Mouse (Mus musculus) forebrain, embryonic 11.5 days (tissue): ENCODE measurements at regions not wholly inside any gene's neighbourhood (a gene's known extent, or its start where the extent isn't known, plus 50 kb on each side); places are given as distances from the start of the nearest gene placed in this dataset.
"Not testable (repeated sequence)": the region's sequence is repeated elsewhere in the genome, so short reads cannot be mapped to it uniquely, and the experiment has no call there.

Source experiments
- ATAC-seq: fragments of 200-750 bp; cut with Nextera tagmentation; replicated peaks from 2 replicates; pipeline ENCODE4 v1.8.0; 2017; ENCODE audit warnings: moderate TSS enrichment; ENCODE audit not compliant: low FRiP score
- DNase-seq: peaks from one replicate; pipeline ENCODE4 v3.0.0-alpha.2; 2017; ENCODE audit warnings: low spot score
- H3K27ac ChIP-seq: fragments of 300-500 bp; sonication (generic); 2 replicates; pipeline ENCODE4 v1.5.1; 2014; ENCODE audit warnings: low read depth, low read length
- H3K27me3 ChIP-seq: fragments of 300-500 bp; sonication (generic); 2 replicates; pipeline ENCODE4 v1.6.1; 2014; ENCODE audit warnings: mild to moderate bottlenecking, low read length, mixed read lengths; ENCODE audit not compliant: control insufficient read depth, insufficient read depth
- H3K36me3 ChIP-seq: fragments of 300-500 bp; sonication (generic); 2 replicates; pipeline ENCODE4 v1.6.1; 2014; ENCODE audit warnings: mild to moderate bottlenecking, low read length, moderate library complexity, mixed read lengths; ENCODE audit not compliant: control insufficient read depth, insufficient read depth
- H3K4me1 ChIP-seq: fragments of 300-500 bp; sonication (generic); replicated peaks from 2 replicates; pipeline ENCODE4 v1.6.1; 2014; ENCODE audit warnings: low read length, mixed read lengths; ENCODE audit not compliant: control insufficient read depth, insufficient read depth
- H3K4me2 ChIP-seq: fragments of 300-500 bp; sonication (generic); 2 replicates; pipeline ENCODE4 v1.6.1; 2014; ENCODE audit warnings: low read depth, mild to moderate bottlenecking, low read length, moderate library complexity, mixed read lengths; ENCODE audit not compliant: severe bottlenecking
- H3K4me3 ChIP-seq: fragments of 300-500 bp; sonication (generic); 2 replicates; pipeline ENCODE4 v1.5.1; 2014; ENCODE audit warnings: low read depth, low read length
- H3K9ac ChIP-seq: fragments of 300-500 bp; sonication (generic); 2 replicates; pipeline ENCODE4 v1.6.1; 2014; ENCODE audit warnings: low read length
- H3K9me3 ChIP-seq: fragments of 300-500 bp; sonication (generic); 2 replicates; pipeline ENCODE4 v1.6.1; 2016; ENCODE audit warnings: low read length, mixed read lengths; ENCODE audit not compliant: control insufficient read depth
- WGBS: fragments of 180-500 bp; shearing (Covaris S2); extraction: QIAGEN DNeasy Blood & Tissue Kit; methylation state at CpG from one replicate; pipeline ENCODE4 v1.1.7; 2014; 5-methylcytosine and 5-hydroxymethylcytosine counted together

GRCm38 (mm10) chr1:177339207-177339787 is 81.3 kb upstream of the Akt3 start:
- 58% methylated on average over 11 of the region's 13 CpGs for WGBS
- ATAC-seq, H3K9me3 ChIP-seq: not testable (repeated sequence)

GRCm38 (mm10) chr1:177338466-177339206 is 80.6 kb upstream of the Akt3 start:
- DNase-seq (peak; percentile 86), ATAC-seq (peak; percentile 95)
- Histone ChIP-seq H3K4me2 (peak overlapping the region; percentile 60), H3K27ac (peak overlapping the region; percentile 93), H3K9ac (peak overlapping the region; percentile 58), H3K4me1 (peaks cover 6% of the 10 kb centered on the region; the same call in 1 of the 2 replicates), H3K27me3 (no peaks in the 10 kb centered on the region), H3K4me3 (peak overlapping the region; percentile 23), H3K9me3 (no peaks in the 10 kb centered on the region), H3K36me3 (no peaks in the 10 kb centered on the region)
- WGBS: 2% methylated on average over 32 of the region's 32 CpGs

More at GRCm38 (mm10) chr1:177339207-177339787, 81.3 kb upstream of the Akt3 start:
- not testable (repeated sequence) for H3K27me3 ChIP-seq, H3K4me1 ChIP-seq, H3K36me3 ChIP-seq, DNase-seq
- peak overlapping the region; percentile 58 for H3K9ac ChIP-seq
- peak overlapping the region; percentile 23 for H3K4me3 ChIP-seq
- H3K27ac ChIP-seq: peak overlapping the region; percentile 93
- H3K4me2 ChIP-seq: peak overlapping the region; percentile 60

GRCm38 (mm10) chr1:177337756-177338155 is 79.8 kb upstream of the Akt3 start:
- Histone ChIP-seq H3K27me3 (no peaks in the 10 kb centered on the region), H3K4me2 (no peak overlapping the region), H3K36me3 (no peaks in the 10 kb centered on the region), H3K9ac (no peak overlapping the region), H3K9me3 (no peaks in the 10 kb centered on the region), H3K27ac (peak overlapping the region; percentile 93), H3K4me3 (no peak overlapping the region), H3K4me1 (peaks cover 6% of the 10 kb centered on the region; the same call in 1 of the 2 replicates)
- ATAC-seq (no peak), DNase-seq (no peak)

GRCm38 (mm10) chr1:177337141-177337540 is 79.1 kb upstream of the Akt3 start:
- WGBS: 93% methylated on average over 4 of the region's 4 CpGs
- peaks cover 6% of the 10 kb centered on the region; the same call in 1 of the 2 replicates for H3K4me1 ChIP-seq

DNA sequence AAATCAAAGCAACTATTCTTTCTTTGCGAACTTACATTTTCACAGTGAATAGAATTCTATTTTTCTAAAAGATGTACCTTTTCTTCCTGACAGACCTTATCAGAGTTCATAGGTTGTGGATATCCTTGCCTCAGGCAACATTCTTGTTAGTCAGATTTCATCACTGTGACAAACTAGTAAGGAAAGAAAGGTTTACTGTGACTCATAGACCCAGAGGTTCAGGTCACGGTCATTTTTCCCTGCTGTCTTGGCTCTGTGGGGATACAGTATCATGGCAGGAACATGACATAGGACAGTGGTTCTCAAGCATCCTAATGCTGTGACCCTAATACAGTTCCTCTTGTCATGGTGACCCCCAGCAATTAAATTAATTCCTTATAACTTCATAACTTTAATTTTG is 78.4 kb upstream of the Akt3 start:
- H3K36me3 ChIP-seq: no peaks in the 10 kb centered on the region
- no peak overlapping the region for H3K9ac ChIP-seq
- WGBS: 89% methylated on average over 2 of the region's 2 CpGs
- no peaks in the 10 kb centered on the region for H3K9me3 ChIP-seq
- DNase-seq (no peak), ATAC-seq (no peak)
- H3K4me3 ChIP-seq: no peak overlapping the region
- H3K27ac ChIP-seq: no peak overlapping the region
- no peak overlapping the region for H3K4me2 ChIP-seq
- H3K27me3 ChIP-seq: no peaks in the 10 kb centered on the region
- peaks cover 6% of the 10 kb centered on the region; the same call in 1 of the 2 replicates for H3K4me1 ChIP-seq

More at GRCm38 (mm10) chr1:177337141-177337540, 79.1 kb upstream of the Akt3 start:
- H3K27me3 ChIP-seq: no peaks in the 10 kb centered on the region
- H3K4me2 ChIP-seq: no peak overlapping the region
- no peak overlapping the region for H3K4me3 ChIP-seq
- no peak overlapping the region for H3K27ac ChIP-seq
- ATAC-seq (no peak), DNase-seq (no peak)
- H3K9ac ChIP-seq: no peak overlapping the region
- no peaks in the 10 kb centered on the region for H3K36me3 ChIP-seq
- H3K9me3 ChIP-seq: no peaks in the 10 kb centered on the region

DNA sequence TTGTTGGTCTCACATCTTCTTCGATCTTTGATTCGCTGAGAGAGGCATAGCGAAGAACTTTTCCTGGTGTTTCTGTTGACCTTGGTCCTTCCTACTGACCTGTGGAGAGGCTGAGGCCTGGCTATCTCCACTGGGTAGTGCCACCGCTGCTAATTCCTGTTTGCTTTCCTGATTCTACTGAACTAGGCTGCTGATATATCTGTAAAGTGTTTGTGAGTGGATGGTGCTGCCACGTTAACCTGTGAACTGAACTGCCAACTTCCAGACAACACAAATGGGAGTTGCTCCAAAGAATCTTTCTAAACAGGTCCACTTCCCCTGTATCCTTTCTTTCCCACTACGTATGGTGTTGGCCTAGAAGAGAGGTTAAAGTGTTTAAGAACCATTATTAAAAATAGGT is 78.0 kb upstream of the Akt3 start:
- no peaks in the 10 kb centered on the region for H3K27me3 ChIP-seq
- H3K9me3 ChIP-seq: no peaks in the 10 kb centered on the region
- DNase-seq (no peak), ATAC-seq (no peak)
- H3K4me1 ChIP-seq: peaks cover 6% of the 10 kb centered on the region; the same call in 1 of the 2 replicates
- no peak overlapping the region for H3K27ac ChIP-seq
- WGBS: 94% methylated on average over 6 of the region's 6 CpGs
- H3K9ac ChIP-seq: no peak overlapping the region
- no peak overlapping the region for H3K4me2 ChIP-seq
- H3K36me3 ChIP-seq: no peaks in the 10 kb centered on the region
- H3K4me3 ChIP-seq: no peak overlapping the region

- DNase-seq: no peak
- WGBS: 35% methylated on average over 4 of the region's 4 CpGs
- no peaks in the 10 kb centered on the region for H3K36me3 ChIP-seq
- no peaks in the 10 kb centered on the region for H3K27me3 ChIP-seq
- ATAC-seq: no peak
- H3K9me3 ChIP-seq: no peaks in the 10 kb centered on the region; the same call in 1 of the 2 replicates
- peak overlapping the region; percentile 68 for H3K9ac ChIP-seq
- H3K4me1 ChIP-seq: peaks cover 10% of the 10 kb centered on the region; the same call in 1 of the 2 replicates
- H3K4me3 ChIP-seq: peak overlapping the region; percentile 38
- peak overlapping the region; percentile 83 for H3K27ac ChIP-seq
- H3K4me2 ChIP-seq: peak overlapping the region; percentile 77
These were observed 65.4 kb upstream of the Akt3 start for GRCm38 (mm10) chr1:177323366-177323765.

DNA sequence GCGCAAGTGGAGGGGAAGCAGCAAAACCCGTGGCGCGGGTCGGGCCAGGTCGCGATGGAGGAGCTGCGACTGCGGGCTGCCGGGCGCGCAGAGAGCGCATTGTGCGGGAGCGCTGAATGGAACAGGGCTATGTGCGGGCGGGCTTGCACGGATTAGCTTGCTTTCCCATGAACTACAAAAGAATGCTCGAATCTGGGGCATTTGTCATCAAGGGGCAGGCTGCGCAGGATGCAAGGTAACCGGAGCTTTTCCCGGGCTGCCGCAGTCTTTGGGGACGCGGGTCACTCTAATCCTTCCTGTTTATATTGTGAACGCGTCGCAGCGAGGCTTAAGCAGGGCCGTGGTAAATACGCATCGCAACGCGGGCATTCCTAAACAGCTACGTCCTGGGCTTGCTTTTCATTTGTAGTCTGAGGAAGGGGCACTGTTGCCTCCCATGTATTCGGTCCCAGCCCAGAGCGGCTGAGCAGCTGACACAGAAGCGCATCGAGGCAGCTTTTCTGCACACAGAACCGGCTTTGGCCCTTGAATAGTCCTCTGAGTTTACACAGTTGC is 64.8 kb upstream of the Akt3 start:
- H3K4me3 ChIP-seq: peak overlapping the region; percentile 38
- H3K4me1 ChIP-seq: peaks cover 10% of the 10 kb centered on the region; the same call in 1 of the 2 replicates
- H3K9me3 ChIP-seq: no peaks in the 10 kb centered on the region; the same call in 1 of the 2 replicates
- H3K27ac ChIP-seq: peak overlapping the region; percentile 83
- H3K9ac ChIP-seq: peak overlapping the region; percentile 68
- H3K36me3 ChIP-seq: no peaks in the 10 kb centered on the region
- ATAC-seq (peak; percentile 87), DNase-seq (peak; percentile 79)
- WGBS: under 1% methylated on average over 40 of the region's 40 CpGs
- peak overlapping the region; percentile 77 for H3K4me2 ChIP-seq
- no peaks in the 10 kb centered on the region for H3K27me3 ChIP-seq
